Mouse (Mus musculus) testis, adult 2 months (tissue): Measurements from ENCODE around the gene Gm37240.

Experiments
- CTCF ChIP-seq: fragments of 200-500 bp; IDR thresholded peaks from 2 replicates; pipeline ENCODE4 v1.5.1; 2012; ENCODE audit warnings: low read depth, mild to moderate bottlenecking, inconsistent platforms, low read length, moderate library complexity; ENCODE audit not compliant: control insufficient read depth, insufficient read depth, insufficient replicate concordance
- POLR2A ChIP-seq: fragments of 200-500 bp; IDR thresholded peaks from 2 replicates; pipeline ENCODE4 v1.6.1; 2012; ENCODE audit warnings: low read depth, mild to moderate bottlenecking, inconsistent platforms, low read length, moderate library complexity; ENCODE audit not compliant: control insufficient read depth

DNA sequence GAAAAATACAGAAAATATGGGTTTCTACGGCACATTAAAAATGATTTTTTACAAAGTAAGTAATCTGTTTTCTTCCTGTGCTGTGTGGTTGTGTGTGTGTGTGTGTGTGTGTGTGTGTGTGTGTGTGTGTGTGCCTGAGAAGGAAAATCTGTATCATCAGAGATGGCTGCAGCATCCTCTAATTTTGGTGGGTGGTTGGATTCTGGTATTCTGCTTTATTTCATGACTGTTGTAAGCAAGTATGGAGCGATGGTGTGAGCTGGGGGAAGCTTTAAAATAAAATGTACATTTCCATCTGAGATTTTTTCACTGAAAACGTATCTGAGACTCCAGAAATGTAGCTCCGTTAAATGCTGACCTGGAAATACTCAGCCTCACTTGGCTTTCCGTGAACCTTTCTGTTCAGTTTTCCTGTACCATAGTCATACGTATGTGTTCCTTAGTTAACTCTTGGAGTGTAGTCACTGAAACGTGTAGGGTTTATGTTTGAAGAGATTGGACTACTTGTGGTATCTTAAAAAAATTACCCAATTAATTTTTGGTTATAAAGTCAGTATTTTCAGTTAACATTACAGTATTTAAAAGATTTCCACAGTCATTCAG is 934.6 kb downstream of the Gm37240 start:
- TF ChIP-seq POLR2A: no peak
- no peak for TF ChIP-seq CTCF
